Mouse (Mus musculus) splenic B cell, adult 2 months (primary cell): ENCODE results near the gene Htra3.

Experiments
- DNase-seq: peaks from one replicate; pipeline ENCODE4 v3.0.0-alpha.2; 2011; ENCODE audit warnings: low read depth, low spot score
- H3K27me3 ChIP-seq: 2 replicates; pipeline ENCODE4 v1.6.1; 2012; ENCODE audit warnings: mild to moderate bottlenecking, low read length, moderate library complexity, mixed read lengths; ENCODE audit not compliant: control insufficient read depth, poor library complexity, insufficient read depth, severe bottlenecking
- H3K36me3 ChIP-seq: 2 replicates; pipeline ENCODE4 v1.6.1; 2012; ENCODE audit warnings: mild to moderate bottlenecking, low read length, moderate library complexity, mixed read lengths; ENCODE audit not compliant: control insufficient read depth, poor library complexity, insufficient read depth, severe bottlenecking

Htra3 gene

DNA sequence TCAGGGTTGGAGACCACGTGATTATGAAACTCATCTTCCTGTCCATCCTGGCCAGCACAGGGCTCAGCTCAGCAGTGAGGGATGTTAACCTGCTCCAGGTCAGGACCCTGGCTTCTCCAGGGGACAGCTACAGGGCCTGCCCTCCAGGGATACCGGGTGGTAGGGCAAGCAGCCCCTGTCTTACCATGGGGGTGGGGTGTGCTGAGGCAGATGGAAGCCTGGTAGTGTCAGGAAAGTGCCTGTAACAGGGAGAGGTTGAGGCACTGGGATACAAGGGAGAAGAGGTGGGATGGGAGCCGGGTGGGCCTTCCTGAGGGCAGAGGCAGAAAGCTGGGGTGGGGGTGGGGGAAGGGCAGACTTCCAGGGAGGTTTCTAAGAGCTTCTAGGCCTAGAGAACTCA lies 27.3 kb downstream of the Htra3 start:
- H3K27me3 ChIP-seq, result no peaks in the 10 kb centered on the region
- H3K36me3 ChIP-seq, result no peaks in the 10 kb centered on the region
- no peak for DNase-seq

DNA sequence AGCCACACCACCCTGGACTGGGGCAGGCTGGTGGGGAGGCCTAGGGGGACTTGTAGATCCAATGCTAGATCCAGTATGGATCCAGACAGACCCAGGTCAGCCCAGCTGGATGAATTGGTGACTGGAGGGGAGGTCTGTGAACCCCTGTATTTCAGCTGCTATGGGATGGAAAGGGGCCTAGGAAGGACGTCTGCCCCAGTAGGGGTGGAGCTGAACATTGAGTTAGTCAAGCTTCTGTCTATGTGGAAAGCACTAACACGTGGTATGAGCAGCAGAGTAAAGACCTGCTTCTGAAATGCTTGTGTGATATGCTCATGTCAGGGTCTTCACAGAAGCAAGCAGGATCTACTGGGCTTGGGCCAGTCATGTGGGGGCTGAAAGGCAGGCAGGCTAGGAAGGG lies 31.4 kb downstream of the Htra3 start:
- H3K36me3 ChIP-seq, result no peaks in the 10 kb centered on the region
- DNase-seq, result no peak

DNA sequence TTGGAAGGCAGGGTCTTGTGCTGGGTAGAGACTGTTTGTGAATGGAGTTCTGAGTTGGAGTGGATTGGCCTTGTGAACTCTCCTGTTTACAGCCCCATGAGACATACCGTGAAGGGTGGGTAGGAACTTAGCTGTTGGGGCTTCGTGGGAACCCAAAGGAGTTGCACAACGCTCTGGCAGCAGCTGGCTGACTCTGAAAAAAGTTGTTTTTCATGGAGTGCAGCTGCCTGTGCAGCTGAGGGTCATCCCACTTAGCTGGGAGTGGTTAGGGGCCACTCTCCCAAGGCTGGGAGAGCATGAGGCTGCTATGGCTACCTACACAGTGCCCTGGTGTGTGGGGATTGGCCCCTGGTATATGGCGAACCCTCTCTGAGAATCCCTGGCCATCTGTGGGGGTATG lies 32.0 kb downstream of the Htra3 start:
- no peak for DNase-seq
- Histone ChIP-seq H3K27me3 (no peaks in the 10 kb centered on the region), H3K36me3 (no peaks in the 10 kb centered on the region)

More for the DNA sequence above, 31.4 kb downstream of the Htra3 start:
- no peaks in the 10 kb centered on the region for H3K27me3 ChIP-seq

DNA sequence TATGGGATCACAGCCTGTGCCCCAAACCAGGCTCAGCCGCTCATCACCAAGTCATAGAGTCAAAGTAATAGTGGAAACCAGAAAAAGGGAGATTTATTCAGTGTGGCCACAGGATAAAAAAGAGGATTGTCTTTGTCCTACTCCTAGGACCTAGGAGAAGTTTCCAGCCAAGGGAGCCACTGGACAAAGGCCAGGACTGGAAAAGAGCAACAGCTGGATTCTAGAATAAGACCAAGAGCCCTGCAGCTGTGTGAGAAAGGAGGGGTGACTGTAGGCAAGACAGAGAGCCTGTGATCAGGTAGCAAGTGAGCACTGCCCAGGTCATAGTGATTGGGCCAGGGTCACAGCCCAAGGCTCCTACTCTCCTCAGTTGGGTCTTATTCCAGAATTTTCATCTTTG lies 32.7 kb downstream of the Htra3 start:
- no peak for DNase-seq
- Histone ChIP-seq H3K27me3 (no peaks in the 10 kb centered on the region), H3K36me3 (no peaks in the 10 kb centered on the region)

DNA sequence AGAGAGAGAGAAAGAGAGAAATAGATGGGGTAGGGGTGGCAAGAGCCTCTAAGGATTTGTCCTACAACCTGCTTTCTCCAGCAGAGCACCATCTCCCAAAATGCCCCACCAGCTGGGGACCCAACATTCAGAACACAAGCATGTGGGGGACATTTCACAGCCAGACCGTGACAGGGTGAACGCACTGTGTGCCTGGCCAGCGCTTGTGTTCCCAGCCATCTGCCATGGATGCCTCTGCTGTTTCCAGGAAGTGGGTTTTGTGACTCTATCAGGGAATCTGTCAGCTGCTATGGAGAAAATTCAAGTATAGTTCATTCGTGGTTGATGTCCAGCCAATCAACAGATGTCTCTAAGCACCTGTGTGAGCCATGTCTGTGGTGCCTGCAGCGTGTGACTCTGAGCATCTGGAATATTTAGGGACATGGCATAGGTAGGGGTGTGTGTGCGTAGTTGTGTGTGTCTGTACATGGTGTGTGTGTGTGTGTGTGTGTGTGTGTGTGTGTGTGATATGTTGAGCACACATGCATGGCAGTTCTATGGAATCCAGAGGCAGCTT lies 33.6 kb downstream of the Htra3 start:
- DNase-seq, result no peak
- Histone ChIP-seq H3K27me3 (no peaks in the 10 kb centered on the region), H3K36me3 (no peaks in the 10 kb centered on the region)

DNA sequence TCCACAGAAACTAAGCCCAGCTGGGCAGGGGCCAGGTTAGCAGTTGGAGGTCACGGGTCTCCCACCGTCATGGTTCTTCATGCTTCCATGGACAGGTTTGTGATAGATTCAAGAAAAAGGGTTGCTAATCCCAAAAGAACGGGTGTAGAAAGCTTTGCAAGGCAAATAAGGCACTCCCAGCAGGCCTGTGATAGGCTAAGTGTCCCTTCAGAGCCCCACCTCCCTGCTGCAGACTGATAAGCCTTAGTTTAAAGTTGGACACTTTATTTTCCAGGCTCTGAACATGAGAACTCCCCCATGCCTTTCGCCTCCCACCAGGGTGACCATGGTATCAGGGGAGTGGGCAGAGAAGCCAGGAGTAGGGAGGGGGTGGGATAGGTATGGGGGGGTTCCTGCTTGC lies 35.5 kb downstream of the Htra3 start:
- DNase-seq, result no peak
- Histone ChIP-seq H3K27me3 (no peaks in the 10 kb centered on the region), H3K36me3 (no peaks in the 10 kb centered on the region)

DNA sequence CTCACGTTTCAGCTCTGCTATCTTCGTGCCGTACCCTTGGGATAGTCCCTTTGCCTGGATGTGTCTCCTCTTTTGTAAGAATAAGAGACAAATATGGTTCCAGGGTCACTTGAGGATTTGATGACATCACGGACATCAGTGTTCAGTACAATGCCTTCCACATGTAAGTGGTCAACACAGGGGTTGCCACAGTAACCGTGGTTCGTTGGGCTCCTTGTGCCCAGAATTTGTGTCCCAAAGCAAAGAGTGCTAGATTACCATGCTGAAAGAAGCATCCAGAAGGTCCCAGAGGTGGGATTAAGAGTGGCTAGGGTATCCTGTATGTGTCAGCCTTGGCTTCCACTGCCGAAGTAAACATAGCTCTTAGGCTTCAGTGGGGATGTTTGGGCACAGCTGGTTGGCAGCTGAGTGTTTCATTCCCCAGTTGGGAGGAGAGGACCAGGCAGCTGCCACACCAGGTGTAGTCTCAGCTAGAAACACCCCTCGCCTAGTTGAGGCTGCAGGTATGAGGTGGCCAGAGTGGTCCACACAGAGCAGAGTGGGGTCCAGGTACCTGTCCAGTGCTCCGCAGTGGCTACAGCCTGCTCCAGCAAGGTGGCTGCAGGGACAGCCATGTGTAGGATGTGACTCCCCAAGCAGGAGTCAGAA lies 36.1 kb downstream of the Htra3 start:
- DNase-seq, result no peak

DNA sequence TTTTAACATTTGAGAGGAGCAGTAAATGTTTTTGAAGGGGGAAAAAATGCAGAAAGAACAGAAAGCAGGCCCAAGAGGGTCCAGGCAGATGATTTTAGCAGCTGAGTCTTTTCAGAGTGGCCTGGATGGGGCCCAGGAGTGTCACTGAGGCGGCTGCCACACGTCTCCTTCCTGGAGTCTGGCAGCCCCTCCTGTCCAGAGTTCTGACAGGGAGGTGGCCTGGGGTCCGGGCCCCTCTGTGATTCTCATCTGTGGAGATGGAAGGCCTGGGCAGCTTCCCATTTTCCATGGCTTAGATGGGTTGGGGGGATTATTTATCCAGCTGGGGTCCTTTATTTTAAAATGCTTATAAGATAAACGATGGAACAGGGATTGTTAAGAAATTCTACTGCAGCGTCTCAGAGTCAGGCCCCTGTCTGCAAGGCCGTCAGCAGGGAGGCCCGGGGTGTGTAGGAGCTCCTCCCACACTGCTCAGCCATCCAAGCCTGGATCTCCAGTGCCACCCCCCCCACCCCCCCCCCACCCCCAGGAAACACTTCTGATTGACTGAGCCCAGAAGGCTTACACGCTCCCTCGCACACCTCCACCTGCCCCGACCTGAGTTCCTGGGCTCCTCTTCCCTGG lies 37.5 kb downstream of the Htra3 start:
- Histone ChIP-seq H3K27me3 (no peaks in the 10 kb centered on the region), H3K36me3 (no peaks in the 10 kb centered on the region)
- no peak for DNase-seq

More for the DNA sequence above, 36.1 kb downstream of the Htra3 start:
- Histone ChIP-seq H3K36me3 (no peaks in the 10 kb centered on the region), H3K27me3 (no peaks in the 10 kb centered on the region)

DNA sequence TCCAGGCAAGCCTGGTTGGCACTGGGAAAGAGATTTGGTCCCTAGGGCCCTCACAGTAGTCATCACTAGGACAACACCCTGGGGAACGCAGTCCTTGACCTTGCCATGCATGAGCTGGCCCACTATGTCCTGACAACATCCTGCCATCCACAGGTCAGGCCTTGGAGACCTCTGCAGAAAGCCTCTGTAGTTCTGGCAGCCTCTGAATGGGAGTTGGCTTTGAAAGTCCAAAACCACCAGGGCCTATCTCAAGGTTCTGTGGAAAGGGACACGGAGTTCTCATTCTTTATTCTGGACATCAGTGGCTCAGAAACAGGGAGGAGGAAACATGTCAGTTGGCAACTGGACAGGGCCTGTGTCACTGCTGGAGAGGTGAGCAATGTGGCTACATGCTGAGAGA lies 43.6 kb downstream of the Htra3 start:
- no peak for DNase-seq
- Histone ChIP-seq H3K36me3 (no peaks in the 10 kb centered on the region), H3K27me3 (no peaks in the 10 kb centered on the region)

DNA sequence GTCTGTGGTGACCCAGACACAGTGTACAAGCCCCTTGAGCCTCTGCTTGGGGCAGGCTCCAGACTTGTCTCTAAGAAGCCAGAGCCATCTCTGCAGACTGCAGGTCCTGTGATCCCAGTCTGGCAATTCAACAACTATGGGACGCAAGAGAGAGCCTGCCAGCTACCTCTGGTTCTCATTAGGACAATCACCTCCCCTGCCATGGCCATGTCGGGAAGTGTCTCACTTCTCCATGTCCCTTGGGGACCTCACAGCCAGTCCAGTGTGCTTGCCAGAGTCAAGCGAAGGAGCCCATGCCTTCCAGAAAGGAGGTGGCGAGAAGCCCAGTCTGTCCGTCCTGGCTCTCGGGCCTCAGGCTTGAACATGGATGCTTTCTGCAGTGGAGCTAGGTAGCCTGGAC lies 46.7 kb downstream of the Htra3 start:
- H3K27me3 ChIP-seq, result no peaks in the 10 kb centered on the region
- no peaks in the 10 kb centered on the region for H3K36me3 ChIP-seq
- no peak for DNase-seq

DNA sequence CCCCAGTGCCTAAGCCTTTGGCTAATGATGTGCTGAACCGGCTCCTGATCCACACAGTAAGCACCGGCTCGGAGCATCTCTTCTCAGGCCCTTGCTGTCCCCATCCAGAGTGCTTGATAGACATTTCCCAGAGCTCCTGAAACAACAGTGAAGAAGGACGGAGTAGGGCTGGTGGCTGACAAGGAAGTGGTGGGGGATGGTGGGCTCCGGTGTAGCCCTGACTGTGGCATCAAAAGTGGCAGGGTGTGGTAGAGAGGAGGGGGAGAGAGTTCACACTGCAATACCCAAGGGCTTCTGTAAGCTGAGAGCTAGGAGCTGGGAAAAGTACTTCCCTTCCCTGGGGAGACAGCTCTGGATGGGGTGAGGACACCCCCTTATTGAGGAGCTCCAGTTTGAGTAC lies 47.8 kb downstream of the Htra3 start:
- no peak for DNase-seq
- Histone ChIP-seq H3K27me3 (no peaks in the 10 kb centered on the region), H3K36me3 (no peaks in the 10 kb centered on the region)

DNA sequence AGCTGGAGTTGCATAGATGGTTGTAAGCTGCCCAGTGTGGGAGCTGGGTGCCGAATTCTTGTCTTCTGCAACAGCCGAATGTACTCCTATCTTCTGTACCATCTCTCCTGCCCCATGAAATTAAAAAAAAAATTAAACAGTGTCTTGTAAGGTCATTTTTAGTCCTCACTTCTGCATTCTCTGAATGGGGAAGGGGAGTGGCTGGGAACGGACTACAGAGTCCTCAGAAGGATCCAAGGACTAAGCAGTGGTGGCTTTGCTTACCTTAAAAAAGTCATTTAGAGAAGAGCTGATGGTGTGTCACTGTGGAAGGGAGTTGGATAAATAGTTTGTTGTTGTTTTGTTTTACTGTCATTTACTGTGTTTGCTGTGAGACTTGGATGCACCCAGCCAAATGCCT lies 48.4 kb downstream of the Htra3 start:
- no peaks in the 10 kb centered on the region for H3K27me3 ChIP-seq
- no peak for DNase-seq
- no peaks in the 10 kb centered on the region for H3K36me3 ChIP-seq

DNA sequence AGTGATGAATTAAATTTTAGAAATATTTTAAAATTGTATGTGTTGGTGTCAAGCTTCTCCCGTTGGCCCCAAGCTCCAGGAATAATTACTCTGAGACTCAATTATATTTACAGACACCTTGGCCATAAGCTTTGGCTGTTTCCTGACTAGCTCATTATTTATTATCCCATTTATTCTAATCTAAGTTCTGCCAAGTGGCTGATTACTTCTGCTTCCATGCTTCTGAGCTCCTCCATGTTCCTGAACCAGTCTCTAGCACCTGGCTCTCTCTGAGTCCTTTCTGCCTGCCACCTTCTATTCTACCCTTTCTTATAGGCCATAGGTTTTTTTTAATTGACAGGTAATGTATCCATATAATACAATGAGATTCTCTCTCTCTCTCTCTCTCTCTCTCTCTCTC lies 48.9 kb downstream of the Htra3 start:
- no peak for DNase-seq
- H3K27me3 ChIP-seq, result no peaks in the 10 kb centered on the region
- H3K36me3 ChIP-seq, result no peaks in the 10 kb centered on the region

DNA sequence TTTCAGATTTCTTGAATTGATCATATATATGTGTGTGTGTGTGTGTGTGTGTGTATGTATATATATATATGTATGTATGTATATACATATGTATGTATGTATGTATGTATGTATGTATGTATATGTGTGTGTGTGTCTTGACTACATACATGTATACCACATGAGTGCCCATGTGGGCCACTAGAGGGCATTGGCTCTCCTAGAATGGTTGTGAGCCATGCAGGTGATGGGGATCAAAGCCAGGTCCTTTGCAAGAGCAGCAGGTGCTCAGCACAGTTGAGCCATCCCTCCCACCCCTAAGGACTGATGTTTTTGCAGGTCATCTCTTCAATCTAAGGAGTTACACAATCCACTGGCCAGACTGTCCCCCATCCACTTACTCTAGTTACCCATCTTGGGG lies 50.2 kb downstream of the Htra3 start:
- Histone ChIP-seq H3K36me3 (no peaks in the 10 kb centered on the region), H3K27me3 (no peaks in the 10 kb centered on the region)
- no peak for DNase-seq

DNA sequence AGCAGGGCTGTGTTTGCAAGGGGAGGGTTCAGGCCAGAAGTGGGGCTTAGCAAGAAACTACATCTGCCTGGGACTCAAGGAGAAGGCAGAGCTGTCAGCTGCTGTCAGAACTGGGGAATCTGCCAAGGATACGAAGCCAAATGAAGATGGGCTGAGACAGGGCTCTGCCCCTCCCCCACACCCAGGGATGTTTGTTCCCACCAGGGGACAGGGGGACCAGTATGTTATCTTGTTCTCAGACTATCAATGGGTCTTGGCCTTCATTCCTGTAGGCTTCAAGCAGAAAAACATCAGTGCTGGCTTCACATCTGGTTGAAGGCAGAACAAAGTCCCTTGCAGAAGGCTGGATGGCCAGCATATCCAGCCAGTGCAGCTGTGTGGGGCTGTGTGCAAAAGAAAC lies 50.9 kb downstream of the Htra3 start:
- DNase-seq, result no peak
- H3K27me3 ChIP-seq, result no peaks in the 10 kb centered on the region
- no peaks in the 10 kb centered on the region for H3K36me3 ChIP-seq
